Mouse (Mus musculus): ENCODE data around the gene Mgarp.
A peak's percentile ranks its signal among the peaks of the same experiment; 100 is the strongest.

Gene Mgarp

DNA sequence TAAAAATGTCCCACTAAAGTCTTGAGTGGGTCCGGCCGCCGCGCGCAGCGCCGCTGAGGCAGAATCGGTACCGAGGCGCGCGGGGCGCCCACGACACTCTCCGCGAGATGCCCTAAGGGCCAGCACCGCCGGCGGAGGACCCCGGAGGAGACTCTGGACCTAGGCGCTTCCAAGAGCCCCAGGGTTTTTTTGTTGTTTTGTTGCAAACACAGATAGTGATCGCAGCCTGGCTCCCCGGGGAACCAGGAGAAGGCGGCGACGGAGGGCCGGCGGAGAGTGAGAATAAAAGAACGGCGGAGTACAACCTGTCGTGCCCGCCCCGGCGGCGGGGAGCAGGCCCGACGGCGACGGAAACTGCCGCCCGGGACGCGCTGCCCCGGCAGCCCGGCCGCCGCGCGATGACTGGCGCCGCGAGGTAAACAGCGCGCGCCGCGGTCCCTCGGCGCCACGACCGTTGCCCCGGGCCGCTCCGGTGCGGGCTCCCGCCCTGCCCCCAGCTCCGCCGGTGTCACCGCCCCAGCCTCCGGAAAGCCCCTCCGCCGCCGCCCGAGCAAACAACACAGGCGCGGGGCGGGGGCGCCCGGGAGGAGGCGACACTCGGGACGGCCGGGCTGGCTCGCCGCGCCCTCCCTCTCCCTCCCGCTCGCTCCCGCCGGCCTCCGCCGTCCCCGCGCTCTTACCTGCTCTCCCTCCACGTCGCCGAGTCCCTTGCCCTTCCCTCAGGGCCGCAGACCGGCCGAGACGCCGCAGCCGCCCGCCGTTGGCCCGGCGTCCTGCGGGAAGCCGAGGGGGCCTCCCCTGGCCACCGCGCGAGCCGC, 56.6 kb downstream of the Mgarp start:
- peak; percentile 40 for DNase-seq (ENCODE audit: low spot score)

DNA sequence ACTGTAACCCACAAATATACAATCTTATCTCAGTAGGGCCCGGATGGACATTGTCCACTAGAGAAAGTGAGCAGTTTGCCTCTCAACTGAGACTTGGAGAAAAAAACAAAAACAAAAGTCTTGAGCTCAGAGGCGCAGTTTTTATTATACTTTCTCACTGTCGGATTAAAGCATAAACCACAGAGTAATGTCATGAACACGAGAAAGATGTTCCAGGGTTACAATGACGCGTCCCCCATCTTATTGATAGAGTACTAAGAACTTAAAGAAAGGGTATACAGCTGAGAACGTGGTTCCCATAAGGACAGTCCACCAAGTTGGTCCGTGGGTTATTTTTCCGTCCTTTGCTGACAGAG, 57.2 kb downstream of the Mgarp start:
- DNase-seq (ENCODE audit: low spot score), result no peak

Measured in layer of hippocampus, adult 11-12 months (tissue).